Mouse (Mus musculus) liver, postnatal 0 days (tissue): ENCODE measurements around the gene Plxnb1. TPM values are rescaled to one million over a fixed set of nuclear protein-coding genes. Genes with fewer than 3 reads are reported as not detected.
A peak's percentile ranks its signal among the peaks of the same experiment; 100 is the strongest.

Experiments
- ATAC-seq: fragments of 200-750 bp; cut with Nextera tagmentation; 2 replicates; pipeline ENCODE4 v1.8.0; 2017; ENCODE audit warnings: mild to moderate bottlenecking, moderate library complexity
- DNase-seq: peaks from one replicate; pipeline ENCODE4 v3.0.0-alpha.2; 2016
- H3K27ac ChIP-seq: fragments of 300-500 bp; sonication (generic); 2 replicates; pipeline ENCODE4 v1.5.1; 2014; ENCODE audit warnings: antibody characterized with exemption, moderate library complexity, mild to moderate bottlenecking, low read depth
- H3K27me3 ChIP-seq: fragments of 300-500 bp; sonication (generic); 2 replicates; pipeline ENCODE4 v1.6.1; 2014; ENCODE audit warnings: low read length, control low read depth, mixed read lengths; ENCODE audit not compliant: insufficient read depth
- H3K36me3 ChIP-seq: fragments of 300-500 bp; sonication (generic); replicated peaks from 2 replicates; pipeline ENCODE4 v1.6.1; 2014; ENCODE audit warnings: mild to moderate bottlenecking, control low read depth, low read length, moderate library complexity, mixed read lengths; ENCODE audit not compliant: insufficient read depth
- H3K4me1 ChIP-seq: fragments of 300-500 bp; sonication (generic); 2 replicates; pipeline ENCODE4 v1.6.1; 2014; ENCODE audit warnings: antibody characterized with exemption, mild to moderate bottlenecking, control low read depth; ENCODE audit not compliant: insufficient read depth
- H3K4me2 ChIP-seq: fragments of 300-500 bp; sonication (generic); 2 replicates; pipeline ENCODE4 v1.6.1; 2014; ENCODE audit warnings: low read depth, mild to moderate bottlenecking, low read length, moderate library complexity, mixed read lengths
- H3K4me3 ChIP-seq: fragments of 300-500 bp; sonication (generic); 2 replicates; pipeline ENCODE4 v1.5.1; 2014; ENCODE audit warnings: low read depth, low read length
- H3K9ac ChIP-seq: fragments of 300-500 bp; sonication (generic); replicated peaks from 2 replicates; pipeline ENCODE4 v1.6.1; 2014; ENCODE audit warnings: mild to moderate bottlenecking, moderate library complexity
- H3K9me3 ChIP-seq: fragments of 300-500 bp; sonication (generic); 2 replicates; pipeline ENCODE4 v1.6.1; 2016; ENCODE audit warnings: mild to moderate bottlenecking, control low read depth, low read length, mixed read lengths
- CTCF ChIP-seq: sonication (generic); IDR thresholded peaks from 2 replicates; pipeline ENCODE4 v1.5.1; 2016; ENCODE audit warnings: antibody characterized with exemption, low read depth
- EP300 ChIP-seq: IDR thresholded peaks from 2 replicates; pipeline ENCODE4 v1.6.1; 2016; ENCODE audit warnings: antibody characterized with exemption, low read depth, mild to moderate bottlenecking
- WGBS: fragments of 180-500 bp; shearing (Covaris S2); extraction: QIAGEN DNeasy Blood & Tissue Kit; methylation state at CpG from one replicate; pipeline ENCODE4 v1.1.7; 2014; ENCODE audit not compliant: insufficient replicate concordance; 5-methylcytosine and 5-hydroxymethylcytosine counted together
- polyA plus RNA-seq: library from polyadenylated mRNA; unstranded; fragments of >200 nt; fragmentation: Nextera tagmentation; extraction: Ambion mirVana; gene quantifications from 2 replicates; pipeline ENCODE4 v1.2.1, GENCODE M21; 2015

The Plxnb1 gene
- polyA plus RNA-seq, 1 experiment from 2014 or later = 1.9 TPM

DNA sequence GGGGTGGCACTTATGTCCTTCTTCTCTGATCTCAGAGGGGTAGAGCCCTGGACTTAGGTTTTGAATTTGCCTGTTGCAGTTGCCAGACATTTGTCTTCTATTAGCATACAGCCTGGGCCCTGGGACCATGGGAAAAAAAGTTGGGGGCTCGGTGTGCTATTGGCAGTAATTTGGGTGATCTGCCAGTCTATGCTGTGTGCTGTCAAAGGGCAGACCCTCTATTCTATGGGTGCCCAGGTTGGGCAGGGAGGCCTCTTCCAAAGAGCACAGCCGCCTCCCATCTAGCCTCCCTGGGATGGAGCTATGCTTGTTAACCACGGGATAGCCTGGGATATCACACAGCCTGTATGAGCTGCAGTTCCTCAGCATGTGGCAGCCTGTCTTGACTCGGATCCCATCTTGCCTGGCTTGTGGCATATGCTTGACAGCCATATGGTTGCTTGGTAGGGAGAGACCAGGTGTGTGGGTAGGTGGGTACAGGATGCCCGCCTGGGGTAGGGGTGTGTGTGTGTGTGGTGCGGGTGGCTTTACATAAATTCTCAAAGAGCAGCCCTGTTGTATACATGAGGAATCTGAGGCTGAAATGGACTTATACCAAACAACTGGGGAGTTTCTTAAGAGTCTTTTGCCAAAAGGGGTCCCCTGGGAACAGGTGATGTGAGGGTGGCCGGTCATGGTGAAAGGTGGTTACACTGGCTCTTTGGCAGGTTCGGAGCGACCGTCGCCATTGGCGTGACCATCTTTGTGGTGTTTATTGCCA, 39.7 kb upstream of the Plxnb1 start:
- no peaks in the 10 kb centered on the region for H3K27me3 ChIP-seq
- H3K27ac ChIP-seq = peak overlapping the region; percentile 79
- peak overlapping the region; percentile 21 for H3K4me3 ChIP-seq
- WGBS = 85% methylated on average over 12 of the region's 12 CpGs
- peak overlapping the region; percentile 55 for H3K4me2 ChIP-seq
- peaks cover 35% of the 10 kb centered on the region for H3K4me1 ChIP-seq
- no peak for ATAC-seq
- H3K36me3 ChIP-seq = peaks cover 29% of the 10 kb centered on the region
- TF ChIP-seq CTCF = no peak
- TF ChIP-seq EP300 = no peak
- H3K9ac ChIP-seq = peak overlapping the region; percentile 66
- no peak for DNase-seq
- no peaks in the 10 kb centered on the region for H3K9me3 ChIP-seq

DNA sequence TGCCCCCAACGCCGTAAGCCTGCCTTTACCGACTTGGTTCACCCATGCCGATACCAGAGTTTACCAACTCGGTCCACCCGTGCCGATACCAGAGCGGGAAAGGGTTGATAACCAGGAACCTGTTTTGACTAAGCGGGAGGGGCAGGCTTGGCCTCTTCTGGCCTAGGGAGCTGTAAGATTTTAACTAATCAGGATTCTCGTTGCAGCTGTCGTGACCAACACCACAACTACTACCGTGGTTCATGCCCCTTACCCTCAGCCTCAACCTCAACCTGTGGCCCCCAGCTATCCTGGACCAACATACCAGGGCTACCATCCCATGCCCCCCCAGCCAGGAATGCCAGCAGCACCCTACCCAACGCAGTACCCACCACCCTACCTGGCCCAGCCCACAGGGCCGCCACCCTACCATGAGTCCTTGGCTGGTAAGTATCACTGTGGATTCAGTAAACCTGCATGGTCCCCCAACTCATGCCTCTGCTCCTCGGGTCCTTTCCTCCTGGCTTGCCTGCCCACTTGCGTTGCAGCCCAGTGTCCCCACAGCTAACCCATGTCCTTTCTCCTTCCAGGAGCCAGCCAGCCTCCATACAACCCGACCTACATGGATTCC, 39.0 kb upstream of the Plxnb1 start:
- H3K9ac ChIP-seq = no peak overlapping the region
- H3K36me3 ChIP-seq = peaks cover 29% of the 10 kb centered on the region
- no peaks in the 10 kb centered on the region for H3K9me3 ChIP-seq
- H3K27ac ChIP-seq = peak overlapping the region; percentile 35; the same call in 1 of the 2 replicates
- ATAC-seq (no peak), DNase-seq (peak; percentile 13)
- 88% methylated on average over 17 of the region's 17 CpGs for whole genome bisulfite sequencing
- no peak overlapping the region for H3K4me3 ChIP-seq
- H3K4me2 ChIP-seq = peak overlapping the region; percentile 27; the same call in 1 of the 2 replicates
- peaks cover 35% of the 10 kb centered on the region for H3K4me1 ChIP-seq
- no peaks in the 10 kb centered on the region for H3K27me3 ChIP-seq
- TF ChIP-seq CTCF (no peak), EP300 (no peak)

GRCm38 (mm10) chr9:109056916-109057315, 38.3 kb upstream of the Plxnb1 start:
- Histone ChIP-seq H3K9me3 (no peaks in the 10 kb centered on the region), H3K27ac (0 out of 2 replicates have a peak overlapping the region, but pooled peaks have one; percentile 9), H3K4me1 (peaks cover 35% of the 10 kb centered on the region), H3K4me3 (peak overlapping the region; percentile 4; the same call in 1 of the 2 replicates), H3K9ac (no peak overlapping the region), H3K4me2 (peak overlapping the region; percentile 29), H3K36me3 (peaks cover 29% of the 10 kb centered on the region), H3K27me3 (no peaks in the 10 kb centered on the region)
- WGBS = 73% methylated on average over 4 of the region's 4 CpGs
- TF ChIP-seq EP300 (no peak), CTCF (no peak)
- ATAC-seq = no peak
- no peak for DNase-seq

GRCm38 (mm10) chr9:109057543-109057942, 37.6 kb upstream of the Plxnb1 start:
- Histone ChIP-seq H3K9me3 (no peaks in the 10 kb centered on the region), H3K4me3 (0 out of 2 replicates have a peak overlapping the region, but pooled peaks have one; percentile 17), H3K36me3 (peaks cover 26% of the 10 kb centered on the region), H3K4me1 (peaks cover 35% of the 10 kb centered on the region), H3K4me2 (peak overlapping the region; percentile 77), H3K27me3 (no peaks in the 10 kb centered on the region), H3K9ac (peak overlapping the region; percentile 76), H3K27ac (peak overlapping the region; percentile 93)
- 79% methylated on average over 5 of the region's 5 CpGs for WGBS
- ATAC-seq (no peak), DNase-seq (no peak)
- TF ChIP-seq EP300 = no peak
- no peak for TF ChIP-seq CTCF

DNA sequence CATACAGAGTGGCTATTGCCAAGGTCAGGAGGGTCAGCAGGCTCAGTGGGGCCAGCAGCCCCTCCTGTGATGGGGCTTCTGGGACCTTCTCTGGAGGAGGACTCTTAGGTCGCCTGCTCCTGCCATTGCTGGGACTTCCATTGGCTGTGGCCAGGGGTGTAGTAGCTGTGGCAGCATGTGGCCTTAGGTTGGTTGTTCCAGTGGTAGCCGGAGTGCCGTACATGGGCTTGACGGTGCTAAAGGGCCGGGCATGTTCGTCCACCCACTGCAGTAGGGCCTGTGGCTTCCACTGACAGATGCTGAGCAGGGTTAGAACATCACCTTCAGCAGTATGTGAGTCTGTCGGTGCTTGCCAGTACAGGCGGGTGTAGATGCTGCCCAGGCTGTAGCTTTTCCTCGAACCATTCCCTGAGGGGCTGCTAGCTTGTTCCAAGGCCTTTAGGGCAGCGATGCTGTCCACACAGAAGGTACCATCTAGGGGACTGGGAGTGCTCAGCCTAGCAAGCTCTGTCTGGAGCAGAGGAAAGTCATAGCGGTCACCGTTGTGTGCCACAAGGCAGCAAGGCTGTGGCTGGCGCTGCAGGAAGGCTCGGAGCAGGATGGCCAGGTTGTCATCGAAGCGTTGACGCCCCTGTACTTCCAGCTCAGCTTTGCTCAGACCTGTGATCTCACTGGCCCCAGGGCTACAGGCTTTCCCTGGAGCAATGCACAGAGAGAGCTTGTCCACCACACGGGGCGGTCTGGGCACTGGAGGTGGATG, 37.0 kb upstream of the Plxnb1 start:
- peaks cover 28% of the 10 kb centered on the region for H3K36me3 ChIP-seq
- no peaks in the 10 kb centered on the region for H3K27me3 ChIP-seq
- no peak for ATAC-seq
- H3K9me3 ChIP-seq = no peaks in the 10 kb centered on the region
- peaks cover 35% of the 10 kb centered on the region for H3K4me1 ChIP-seq
- TF ChIP-seq EP300 (no peak), CTCF (no peak)
- peak overlapping the region; percentile 93 for H3K27ac ChIP-seq
- H3K4me3 ChIP-seq = peak overlapping the region; percentile 51
- WGBS = 85% methylated on average over 19 of the region's 19 CpGs
- H3K9ac ChIP-seq = peak overlapping the region; percentile 76
- peak; percentile 14 for DNase-seq
- H3K4me2 ChIP-seq = peak overlapping the region; percentile 77
